Mouse (Mus musculus): ENCODE data around the gene Lta. TPM values are rescaled to one million over a fixed set of nuclear protein-coding genes. Genes with fewer than 3 reads are reported as not detected.

The Lta gene
- polyA plus RNA-seq, 1 experiment, result 26.8 TPM

DNA sequence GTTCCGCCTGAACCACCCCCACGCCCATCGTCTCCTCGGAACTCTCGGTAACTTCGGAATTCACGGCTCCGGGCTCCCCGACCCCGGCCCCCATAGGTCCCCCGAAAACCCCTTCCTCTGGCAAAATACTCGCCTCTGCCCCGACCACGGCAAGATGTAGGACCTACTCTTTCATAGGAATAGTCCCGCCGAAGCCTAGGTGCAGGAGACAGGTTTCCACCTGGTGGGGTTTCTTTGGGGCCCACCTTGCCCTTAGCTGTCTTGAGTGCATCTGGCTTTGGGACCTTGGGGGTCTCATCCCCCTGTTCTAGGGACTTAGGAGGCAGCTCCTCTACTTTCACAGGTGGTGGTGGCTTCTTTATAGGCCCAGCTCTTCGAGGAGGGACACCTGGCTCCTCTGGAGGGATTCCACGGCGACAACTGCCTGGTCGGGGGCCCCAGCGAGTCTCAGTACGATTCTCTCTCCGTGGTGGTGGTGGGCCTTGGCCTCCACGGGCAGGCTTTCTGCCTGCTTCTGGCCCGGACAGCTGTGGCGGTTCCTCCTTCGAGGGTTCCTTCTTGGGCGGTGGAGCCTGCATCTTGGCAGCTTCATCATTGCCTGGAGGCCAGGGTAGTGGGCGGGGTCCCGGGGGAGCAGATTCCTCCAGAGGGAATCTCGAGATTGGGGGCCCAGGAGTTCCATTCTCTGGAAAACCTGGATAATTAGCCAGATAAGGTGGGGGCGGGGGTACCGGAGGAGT lies 48.5 kb downstream of the Lta start:
- Histone ChIP-seq H3K36me3 (ENCODE audit: control insufficient read depth, insufficient read depth, low read length) (peaks cover 97% of the 10 kb centered on the region), H3K27me3 (ENCODE audit: control insufficient read depth, insufficient read depth, low read length) (no peaks in the 10 kb centered on the region), H3K4me1 (ENCODE audit: control insufficient read depth, insufficient read depth, insufficient read length) (no peaks in the 10 kb centered on the region), H3K4me3 (ENCODE audit: extremely low read depth, insufficient read depth, insufficient read length) (no peak overlapping the region), H3K27ac (ENCODE audit: insufficient read depth, low read length) (no peak overlapping the region)
- no peak for TF ChIP-seq CTCF (IDR thresholded peaks at IDR 0.05; ENCODE audit: extremely low read depth, insufficient read depth, insufficient read length, insufficient replicate concordance)
- TF ChIP-seq POLR2A (IDR thresholded peaks at IDR 0.05; ENCODE audit: low read depth, low read length), result no peak
- WGBS, result 95% methylated on average over 33 of the region's 33 CpGs
- no peak for DNase-seq (ENCODE audit: low read depth in 1 of 2, low spot score in 2 of 2)

DNA sequence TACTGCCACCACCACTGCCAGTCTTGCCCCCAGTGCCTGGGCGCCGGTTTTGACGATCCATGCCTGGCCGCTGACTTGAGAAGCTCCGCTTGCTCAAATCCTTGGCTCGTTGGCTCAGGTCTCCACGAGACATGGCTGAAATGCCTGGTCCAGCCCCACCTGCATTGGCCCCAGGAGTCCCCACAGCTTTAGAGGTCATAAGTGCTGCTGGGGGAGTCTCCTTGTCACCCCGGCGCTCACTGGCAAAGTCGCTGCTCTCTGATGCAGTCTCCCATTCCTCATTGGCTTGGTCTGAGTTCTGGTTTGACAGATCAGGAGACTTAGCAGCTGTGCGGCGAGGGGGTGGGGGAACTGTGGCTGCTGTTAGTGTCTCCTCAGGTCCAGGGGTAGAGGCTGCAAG lies 49.7 kb downstream of the Lta start:
- no peak overlapping the region for H3K27ac ChIP-seq (ENCODE audit: insufficient read depth, low read length)
- H3K36me3 ChIP-seq (ENCODE audit: control insufficient read depth, insufficient read depth, low read length), result peaks cover 94% of the 10 kb centered on the region
- H3K4me1 ChIP-seq (ENCODE audit: control insufficient read depth, insufficient read depth, insufficient read length), result no peaks in the 10 kb centered on the region
- H3K27me3 ChIP-seq (ENCODE audit: control insufficient read depth, insufficient read depth, low read length), result no peaks in the 10 kb centered on the region
- H3K4me3 ChIP-seq (ENCODE audit: extremely low read depth, insufficient read depth, insufficient read length), result no peak overlapping the region
- 93% methylated on average over 12 of the region's 12 CpGs for WGBS
- TF ChIP-seq POLR2A (IDR thresholded peaks at IDR 0.05; ENCODE audit: low read depth, low read length), result no peak
- TF ChIP-seq CTCF (IDR thresholded peaks at IDR 0.05; ENCODE audit: extremely low read depth, insufficient read depth, insufficient read length, insufficient replicate concordance), result no peak
- DNase-seq (ENCODE audit: low read depth in 1 of 2, low spot score in 2 of 2), result no peak

DNA sequence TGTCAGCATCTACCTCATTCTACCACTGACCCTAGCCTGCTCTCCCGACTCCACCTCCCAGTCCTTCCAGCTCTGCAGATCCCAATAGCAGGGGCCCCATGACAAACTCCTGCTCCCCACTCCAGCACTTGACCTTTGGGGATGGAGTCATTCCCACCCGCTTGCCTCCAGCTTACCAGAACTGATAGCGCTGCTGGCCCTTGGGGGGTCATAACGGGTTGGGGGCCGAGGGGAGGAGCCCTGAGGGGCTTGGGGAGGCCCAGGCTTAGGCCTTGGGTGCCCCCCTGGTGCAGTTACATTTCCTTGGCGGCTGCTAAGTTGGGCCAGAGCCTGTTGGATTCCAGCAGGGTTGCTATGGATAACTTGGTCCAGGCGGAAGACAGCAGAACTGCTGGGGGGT lies 50.5 kb downstream of the Lta start:
- DNase-seq (ENCODE audit: low read depth in 1 of 2, low spot score in 2 of 2), result no peak
- 96% methylated on average over 7 of the region's 7 CpGs for WGBS
- Histone ChIP-seq H3K4me1 (ENCODE audit: control insufficient read depth, insufficient read depth, insufficient read length) (no peaks in the 10 kb centered on the region), H3K27me3 (ENCODE audit: control insufficient read depth, insufficient read depth, low read length) (no peaks in the 10 kb centered on the region), H3K27ac (ENCODE audit: insufficient read depth, low read length) (no peak overlapping the region), H3K4me3 (ENCODE audit: extremely low read depth, insufficient read depth, insufficient read length) (no peak overlapping the region), H3K36me3 (ENCODE audit: control insufficient read depth, insufficient read depth, low read length) (peaks cover 94% of the 10 kb centered on the region)
- TF ChIP-seq CTCF (IDR thresholded peaks at IDR 0.05; ENCODE audit: extremely low read depth, insufficient read depth, insufficient read length, insufficient replicate concordance) (no peak), POLR2A (IDR thresholded peaks at IDR 0.05; ENCODE audit: low read depth, low read length) (no peak)

DNA sequence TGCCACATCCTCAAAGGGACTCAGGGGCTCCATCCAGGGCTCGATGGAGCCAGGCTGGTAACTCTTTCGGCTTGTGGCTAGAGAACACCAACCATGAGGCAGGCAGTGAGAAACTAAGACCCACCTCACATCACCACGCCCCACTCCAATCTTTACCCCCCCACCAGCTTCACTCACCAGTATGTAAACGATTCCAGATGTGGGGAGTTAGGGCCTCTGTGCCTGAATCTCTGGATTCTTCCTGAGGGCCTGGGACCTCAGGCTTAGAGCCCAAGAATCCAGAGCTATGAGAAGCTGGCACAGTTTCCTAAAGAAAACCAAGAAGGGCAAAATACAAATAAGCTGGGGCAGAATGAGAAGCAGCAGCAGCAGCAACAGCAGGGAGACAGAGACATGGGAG lies 51.2 kb downstream of the Lta start:
- H3K36me3 ChIP-seq (ENCODE audit: control insufficient read depth, insufficient read depth, low read length), result peaks cover 93% of the 10 kb centered on the region
- TF ChIP-seq POLR2A (IDR thresholded peaks at IDR 0.05; ENCODE audit: low read depth, low read length), result no peak
- TF ChIP-seq CTCF (IDR thresholded peaks at IDR 0.05; ENCODE audit: extremely low read depth, insufficient read depth, insufficient read length, insufficient replicate concordance), result no peak
- no peak overlapping the region for H3K27ac ChIP-seq (ENCODE audit: insufficient read depth, low read length)
- H3K4me3 ChIP-seq (ENCODE audit: extremely low read depth, insufficient read depth, insufficient read length), result no peak overlapping the region
- no peaks in the 10 kb centered on the region for H3K27me3 ChIP-seq (ENCODE audit: control insufficient read depth, insufficient read depth, low read length)
- WGBS, result 94% methylated on average over 4 of the region's 4 CpGs
- DNase-seq (ENCODE audit: low read depth in 1 of 2, low spot score in 2 of 2), result no peak
- no peaks in the 10 kb centered on the region for H3K4me1 ChIP-seq (ENCODE audit: control insufficient read depth, insufficient read depth, insufficient read length)

Other genes starting within 250 kb of the Lta start
- gene Hspa1b, start 246.1 kb downstream of the Lta start, polyA plus RNA-seq (2012; rRNA removed), result 7.6 and 12.5 TPM in 2 replicates
- gene Gm20481, start 235.4 kb downstream of the Lta start, polyA plus RNA-seq (2012; rRNA removed), result not detected in 2 replicates
- gene Hspa1a, start 233.2 kb downstream of the Lta start, polyA plus RNA-seq (2012; rRNA removed), result 4.2 and 6.7 TPM in 2 replicates
- gene Hspa1l, start 232.6 kb downstream of the Lta start, polyA plus RNA-seq (2012; rRNA removed), result 0.05 and 0.06 TPM in 2 replicates
- gene Lsm2, start 223.5 kb downstream of the Lta start, polyA plus RNA-seq (2012; rRNA removed), result 60.7 and 65.2 TPM in 2 replicates
- gene Vars, start 204.4 kb downstream of the Lta start, polyA plus RNA-seq (2012; rRNA removed), result 489 and 697 TPM in 2 replicates
- gene Vwa7, start 188.8 kb downstream of the Lta start, polyA plus RNA-seq (2012; rRNA removed), result 0.72 and 0.90 TPM in 2 replicates
- 7.3 and 14.7 TPM in 2 replicates for gene Sapcd1, start 177.3 kb downstream of the Lta start, polyA plus RNA-seq (2012; rRNA removed)
- 8.6 and 9.5 TPM in 2 replicates for gene Msh5, start 158.6 kb downstream of the Lta start, polyA plus RNA-seq (2012; rRNA removed)
- 123 and 134 TPM in 2 replicates for gene Clic1, start 155.4 kb downstream of the Lta start, polyA plus RNA-seq (2012; rRNA removed)
- gene Ddah2, start 146.3 kb downstream of the Lta start, polyA plus RNA-seq (2012; rRNA removed), result 18.4 and 18.9 TPM in 2 replicates
- 0.47 and 0.59 TPM in 2 replicates for gene Ly6g6c, start 140.0 kb downstream of the Lta start, polyA plus RNA-seq (2012; rRNA removed)
- gene Mpig6b, start 139.2 kb downstream of the Lta start, polyA plus RNA-seq (2012; rRNA removed), result 4.8 and 5.6 TPM in 2 replicates
- 0.31 and 0.39 TPM in 2 replicates for gene Ly6g6e, start 128.4 kb downstream of the Lta start, polyA plus RNA-seq (2012; rRNA removed)
- 1.3 and 1.8 TPM in 2 replicates for gene Ly6g6d, start 127.3 kb downstream of the Lta start, polyA plus RNA-seq (2012; rRNA removed)
- gene Ly6g6f, start 119.7 kb downstream of the Lta start, polyA plus RNA-seq (2012; rRNA removed), result 7.8 and 9.7 TPM in 2 replicates
- gene Abhd16a, start 116.1 kb downstream of the Lta start, polyA plus RNA-seq (2012; rRNA removed), result 119 and 154 TPM in 2 replicates
- not detected in 2 replicates for gene Ly6g5c, start 97.1 kb downstream of the Lta start, polyA plus RNA-seq (2012; rRNA removed)
- gene Ly6g5b, start 89.9 kb downstream of the Lta start, polyA plus RNA-seq (2012; rRNA removed), result 2.4 and 2.9 TPM in 2 replicates
- 20.9 and 29.9 TPM in 2 replicates for gene Gpank1, start 83.9 kb downstream of the Lta start, polyA plus RNA-seq (2012; rRNA removed)
- 176 and 238 TPM in 2 replicates for gene Csnk2b, start 83.3 kb downstream of the Lta start, polyA plus RNA-seq (2012; rRNA removed)
- 6.8 and 10.0 TPM in 2 replicates for gene D17H6S53E, start 79.0 kb downstream of the Lta start, polyA plus RNA-seq (2012; rRNA removed)
- 0.12 and 0.18 TPM in 2 replicates for gene Apom, start 73.3 kb downstream of the Lta start, polyA plus RNA-seq (2012; rRNA removed)
- 166 and 202 TPM in 2 replicates for gene Bag6, start 70.2 kb downstream of the Lta start, polyA plus RNA-seq (2012; rRNA removed)
- gene Prrc2a, start 40.5 kb downstream of the Lta start, polyA plus RNA-seq (2012; rRNA removed), result 362 and 462 TPM in 2 replicates
- gene Aif1, start 29.3 kb downstream of the Lta start, polyA plus RNA-seq (2012; rRNA removed), result 8.3 and 10.2 TPM in 2 replicates
- gene Lst1, start 16.9 kb downstream of the Lta start, polyA plus RNA-seq (2012; rRNA removed), result 109 and 112 TPM in 2 replicates
- 531 and 756 TPM in 2 replicates for gene Ltb, start 10.9 kb downstream of the Lta start, polyA plus RNA-seq (2012; rRNA removed)
- 7.5 and 13.2 TPM in 2 replicates for gene Tnf, start 3.3 kb downstream of the Lta start, polyA plus RNA-seq (2012; rRNA removed)
- gene Gm16181, start 15.5 kb upstream of the Lta start, polyA plus RNA-seq (2012; rRNA removed), result 0.34 TPM in 1 of 2 replicates, not detected in the other
- gene Atp6v1g2, start 28.3 kb upstream of the Lta start, polyA plus RNA-seq (2012; rRNA removed), result 5.0 TPM in 2 replicates
- gene Nfkbil1, start 30.4 kb upstream of the Lta start, polyA plus RNA-seq (2012; rRNA removed), result 16.9 and 29.1 TPM in 2 replicates
- 284 and 323 TPM in 2 replicates for gene Ddx39b, start 36.4 kb upstream of the Lta start, polyA plus RNA-seq (2012; rRNA removed)
- 1,148 and 1,488 TPM in 2 replicates for gene H2-D1, start 57.4 kb upstream of the Lta start, polyA plus RNA-seq (2012; rRNA removed)
- gene H2-Q1, start 115.1 kb upstream of the Lta start, polyA plus RNA-seq (2012; rRNA removed), result not detected in 2 replicates
- 0.48 and 0.58 TPM in 2 replicates for gene H2-Q2, start 136.9 kb upstream of the Lta start, polyA plus RNA-seq (2012; rRNA removed)
- gene H2-Q4, start 174.3 kb upstream of the Lta start, polyA plus RNA-seq (2012; rRNA removed), result 249 and 304 TPM in 2 replicates
- 239 and 253 TPM in 2 replicates for gene H2-Q6, start 219.5 kb upstream of the Lta start, polyA plus RNA-seq (2012; rRNA removed)
- gene H2-Q7, start 233.8 kb upstream of the Lta start, polyA plus RNA-seq (2012; rRNA removed), result 667 and 745 TPM in 2 replicates

Data from spleen, adult 2 months (tissue).